Mouse (Mus musculus): Measurements from ENCODE around the gene Hnrnpll.

Hnrnpll gene

DNA sequence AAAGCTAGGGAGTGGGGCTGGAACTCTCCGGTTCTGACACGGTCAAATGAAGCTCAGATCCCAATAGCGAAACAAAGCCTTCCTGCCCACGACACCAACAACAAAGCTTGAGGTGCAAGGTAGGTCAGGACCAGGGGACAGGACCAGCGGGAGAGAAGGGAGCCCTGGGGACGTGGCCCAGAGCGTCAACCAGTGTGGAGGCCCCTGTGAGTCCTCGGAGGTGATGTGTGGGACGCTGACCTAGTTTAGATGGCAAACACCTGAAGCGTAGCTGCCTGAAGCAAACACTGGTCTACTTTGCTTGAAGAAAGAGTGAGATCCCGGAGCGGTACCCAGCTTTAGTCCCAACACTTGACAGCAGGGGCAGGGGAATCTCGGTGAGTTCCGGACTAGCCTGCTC is 62.5 kb downstream of the Hnrnpll start:
- DNase-seq (ENCODE audit: low read depth, low spot score): no peak

DNA sequence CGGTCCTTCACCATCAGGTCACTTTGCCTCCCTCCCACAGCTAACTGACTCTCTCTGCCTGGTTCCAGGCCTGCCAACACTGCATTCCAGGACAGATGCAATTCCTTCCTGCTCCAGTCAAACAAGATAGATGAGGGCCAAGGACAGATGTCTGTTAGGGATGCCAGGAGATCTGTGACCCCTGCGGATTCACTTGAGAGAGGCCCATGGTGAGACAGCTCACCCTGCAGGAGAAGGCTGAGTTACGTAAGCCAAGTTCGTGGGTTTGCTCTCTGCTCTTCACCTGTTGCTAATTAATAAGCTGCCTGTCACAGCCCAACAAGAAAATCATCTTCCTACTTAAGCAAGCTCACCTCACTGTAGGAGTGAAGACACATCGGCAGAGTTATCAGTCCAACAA is 63.1 kb downstream of the Hnrnpll start:
- no peak for DNase-seq (ENCODE audit: low read depth, low spot score)

DNA sequence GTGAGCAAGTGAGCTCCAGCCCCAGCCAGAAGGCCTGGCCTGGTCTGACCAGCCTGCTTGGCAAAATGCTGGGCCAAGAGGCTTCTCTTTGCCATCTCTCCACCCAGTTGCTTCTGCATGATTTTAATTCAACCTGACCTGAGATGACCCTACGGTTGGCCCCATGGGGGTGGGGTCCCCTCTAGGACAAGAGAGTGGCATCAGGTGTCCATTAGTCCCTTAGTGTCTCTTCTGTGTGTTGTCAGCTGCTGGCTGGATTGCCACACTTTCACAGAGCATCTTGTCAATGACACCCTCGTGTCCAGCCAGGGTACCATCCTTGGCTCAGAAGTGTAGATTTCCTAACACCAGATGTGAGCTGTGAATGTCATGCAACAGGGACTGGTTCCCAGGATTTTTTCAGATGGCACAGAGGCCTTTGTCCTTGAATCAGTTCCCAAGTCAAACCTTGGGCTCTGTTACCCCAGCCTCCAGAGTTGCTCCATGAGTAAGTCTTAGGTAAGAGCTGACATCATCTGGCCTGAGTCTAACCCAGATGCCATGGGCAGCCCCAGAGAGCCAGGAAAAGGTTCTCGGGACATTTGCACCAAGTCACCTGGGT is 66.9 kb downstream of the Hnrnpll start:
- no peak for DNase-seq (ENCODE audit: low read depth, low spot score)

- no peak for DNase-seq (ENCODE audit: low read depth, low spot score)
Observed at GRCm38 (mm10) chr17:79992114-79992513, 70.0 kb downstream of the Hnrnpll start.

GRCm38 (mm10) chr17:79991166-79991958 is 70.8 kb downstream of the Hnrnpll start:
- DNase-seq (ENCODE audit: low read depth, low spot score): no peak

- DNase-seq (ENCODE audit: low read depth, low spot score): no peak
Observed at GRCm38 (mm10) chr17:79990161-79990560, 72.0 kb downstream of the Hnrnpll start.

GRCm38 (mm10) chr17:79984450-79984849 is 77.7 kb downstream of the Hnrnpll start:
- DNase-seq (ENCODE audit: low read depth, low spot score): no peak

DNA sequence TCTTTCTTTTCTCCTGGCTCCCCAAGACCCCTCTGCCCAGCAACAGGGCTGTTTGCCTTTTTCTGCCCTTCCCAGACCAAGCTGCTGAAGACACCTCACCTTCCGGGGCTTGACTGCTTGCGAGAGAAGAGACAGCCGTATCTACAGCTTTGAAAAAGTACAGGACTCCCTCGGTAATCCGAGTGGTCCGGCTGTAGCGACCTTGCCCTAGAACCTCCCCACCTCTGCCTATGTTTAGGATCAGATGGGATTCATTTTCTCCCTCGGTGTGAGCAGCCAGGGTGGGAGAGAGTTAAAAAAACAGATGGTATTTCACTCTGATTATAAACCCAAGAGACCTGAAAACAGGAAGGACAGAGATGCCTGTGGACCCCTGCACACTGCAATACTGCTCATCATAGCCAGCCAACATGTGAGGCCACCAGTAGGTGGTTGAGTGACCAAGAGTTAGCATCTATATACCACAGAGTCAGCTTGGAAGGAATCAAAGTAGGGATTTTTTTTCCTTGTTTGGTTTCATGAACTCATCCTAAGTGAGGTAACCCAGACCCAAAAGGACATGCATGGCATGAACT is 79.1 kb downstream of the Hnrnpll start:
- no peak for DNase-seq (ENCODE audit: low read depth, low spot score)

DNA sequence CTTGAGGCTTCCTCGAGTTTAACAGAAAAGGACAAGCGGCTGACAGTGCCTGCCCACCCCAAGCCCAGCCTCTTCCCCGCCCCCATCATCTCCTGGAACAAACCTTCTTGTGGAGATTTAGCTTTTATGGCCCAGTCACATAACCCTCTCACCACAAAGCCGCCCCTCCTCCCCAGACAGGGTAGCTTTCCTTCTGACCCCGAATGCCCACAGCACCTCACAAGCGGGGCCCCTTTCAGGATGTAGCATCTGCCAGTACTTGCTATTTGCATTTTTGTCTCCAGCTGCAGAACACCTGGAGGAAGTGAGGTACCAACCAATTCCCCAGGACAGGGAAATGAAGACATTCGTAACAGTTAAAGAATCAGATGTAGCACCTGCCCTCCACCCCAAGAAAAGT is 79.6 kb downstream of the Hnrnpll start:
- DNase-seq (ENCODE audit: low read depth, low spot score): no peak

- DNase-seq (ENCODE audit: low read depth, low spot score): no peak
Observed at GRCm38 (mm10) chr17:79981758-79982481, 80.2 kb downstream of the Hnrnpll start.

DNA sequence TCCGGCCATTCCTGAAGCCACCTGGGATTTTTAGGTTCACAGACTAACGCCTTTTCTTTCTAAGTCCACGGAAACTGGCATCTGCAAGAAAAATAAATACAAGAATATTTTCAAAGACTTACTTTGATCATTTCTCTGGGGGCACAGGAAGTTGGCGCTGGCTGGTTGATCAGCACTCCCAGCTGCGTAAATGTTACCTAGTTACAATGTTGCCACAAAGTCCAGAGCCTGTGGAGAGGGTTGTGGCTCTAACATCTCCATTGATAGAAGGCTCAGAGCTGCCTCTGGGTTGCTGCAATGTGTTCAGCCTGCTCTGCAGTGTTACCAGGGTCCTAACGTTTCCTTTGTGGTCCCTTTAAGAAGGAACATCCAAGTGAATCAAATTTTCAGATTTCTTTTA is 80.8 kb downstream of the Hnrnpll start:
- no peak for DNase-seq (ENCODE audit: low read depth, low spot score)

GRCm38 (mm10) chr17:79980421-79981120 is 81.6 kb downstream of the Hnrnpll start:
- DNase-seq (ENCODE audit: low read depth, low spot score): no peak

Data from embryo, embryonic 11.5 days (tissue).